Mouse (Mus musculus) neural tube, embryonic 11.5 days (tissue): ENCODE results near the gene Gm16503. TPM values are rescaled to one million over a fixed set of nuclear protein-coding genes. Genes with fewer than 3 reads are reported as not detected.
"Not testable (repeated sequence)": the region's sequence is repeated elsewhere in the genome, so short reads cannot be mapped to it uniquely, and the experiment has no call there.

Experiments used
- ATAC-seq: fragments of 200-750 bp; cut with Nextera tagmentation; 2 replicates; pipeline ENCODE4 v1.8.0; 2017; ENCODE audit warnings: moderate number of reproducible peaks, mild to moderate bottlenecking, moderate TSS enrichment, moderate library complexity; ENCODE audit not compliant: insufficient read depth, low FRiP score, low TSS enrichment
- DNase-seq: peaks from one replicate; pipeline ENCODE4 v3.0.0-alpha.2; 2015; ENCODE audit warnings: low spot score
- H3K27ac ChIP-seq: fragments of 300-500 bp; sonication (generic); 2 replicates; pipeline ENCODE4 v1.5.1; 2014; ENCODE audit warnings: low read depth, mild to moderate bottlenecking, low read length
- H3K27me3 ChIP-seq: fragments of 300-500 bp; sonication (generic); 2 replicates; pipeline ENCODE4 v1.6.1; 2014; ENCODE audit warnings: mild to moderate bottlenecking, low read length, mixed read lengths; ENCODE audit not compliant: control insufficient read depth, insufficient read depth
- H3K36me3 ChIP-seq: fragments of 300-500 bp; sonication (generic); 2 replicates; pipeline ENCODE4 v1.6.1; 2014; ENCODE audit warnings: mild to moderate bottlenecking, low read length, moderate library complexity, mixed read lengths; ENCODE audit not compliant: control insufficient read depth, insufficient read depth
- H3K4me1 ChIP-seq: fragments of 300-500 bp; sonication (generic); 2 replicates; pipeline ENCODE4 v1.6.1; 2014; ENCODE audit warnings: low read length, mixed read lengths; ENCODE audit not compliant: control insufficient read depth, insufficient read depth
- H3K4me2 ChIP-seq: fragments of 300-500 bp; sonication (generic); 2 replicates; pipeline ENCODE4 v1.6.1; 2014; ENCODE audit warnings: low read depth, mild to moderate bottlenecking, moderate library complexity
- H3K4me3 ChIP-seq: fragments of 300-500 bp; sonication (generic); 2 replicates; pipeline ENCODE4 v1.5.1; 2014; ENCODE audit warnings: low read depth, low read length
- H3K9ac ChIP-seq: fragments of 300-500 bp; sonication (generic); 2 replicates; pipeline ENCODE4 v1.6.1; 2014; ENCODE audit warnings: mild to moderate bottlenecking, low read length
- H3K9me3 ChIP-seq: fragments of 300-500 bp; sonication (generic); 2 replicates; pipeline ENCODE4 v1.6.1; 2016; ENCODE audit warnings: low read length; ENCODE audit not compliant: control insufficient read depth
- WGBS: fragments of 180-500 bp; shearing (Covaris S2); extraction: QIAGEN DNeasy Blood & Tissue Kit; methylation state at CpG from one replicate; pipeline ENCODE4 v1.1.7; 2014; 5-methylcytosine and 5-hydroxymethylcytosine counted together
- polyA plus RNA-seq: library from polyadenylated mRNA; unstranded; fragments of >200 nt; fragmentation: Nextera tagmentation; extraction: Ambion mirVana; gene quantifications from 2 replicates; pipeline ENCODE4 v1.2.1, GENCODE M21; 2014

The Gm16503 gene
- polyA plus RNA-seq, 1 experiment from 2014 or later, result 0.16 TPM

- Histone ChIP-seq H3K36me3 (no peaks in the 10 kb centered on the region), H3K4me1 (no peaks in the 10 kb centered on the region), H3K9me3 (peaks cover 8% of the 10 kb centered on the region), H3K27ac (no peak overlapping the region), H3K4me3 (no peak overlapping the region), H3K9ac (no peak overlapping the region), H3K4me2 (no peak overlapping the region), H3K27me3 (no peaks in the 10 kb centered on the region)
- WGBS, result 91% methylated on average over 2 of the region's 2 CpGs
- ATAC-seq (0 out of 2 replicates have a peak, but pooled peaks have one; percentile 27), DNase-seq (no peak)
Measured at GRCm38 (mm10) chr4:147537702-147538101, 2.3 kb upstream of the Gm16503 start.

DNA sequence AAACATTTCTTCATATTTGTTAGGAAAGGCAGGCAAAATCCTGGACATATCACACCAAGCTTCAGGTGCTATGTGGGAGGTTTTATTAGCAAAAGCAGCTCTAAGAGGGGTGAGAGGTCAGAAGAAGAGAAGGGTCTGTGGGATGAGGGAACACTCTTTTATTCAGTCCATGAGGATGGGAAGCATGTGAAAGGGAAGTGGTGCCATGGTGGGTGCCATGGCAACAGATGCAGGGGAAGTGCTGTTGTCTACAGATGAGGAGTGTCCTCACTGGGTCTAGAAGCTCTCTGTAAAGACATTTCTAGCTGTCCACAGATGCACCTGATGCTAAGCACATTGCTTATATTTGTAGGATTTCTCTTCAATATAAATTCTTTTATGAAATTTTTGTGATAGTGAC, 1.1 kb downstream of the Gm16503 start:
- Histone ChIP-seq H3K4me1 (no peaks in the 10 kb centered on the region), H3K9ac (no peak overlapping the region), H3K27ac (no peak overlapping the region), H3K36me3 (no peaks in the 10 kb centered on the region), H3K4me2 (no peak overlapping the region), H3K9me3 (peaks cover 4% of the 10 kb centered on the region), H3K27me3 (no peaks in the 10 kb centered on the region), H3K4me3 (no peak overlapping the region)
- no peak for DNase-seq
- ATAC-seq, result no peak

GRCm38 (mm10) chr4:147553071-147553470, 13.1 kb downstream of the Gm16503 start, which contains the start of gene Zfp985:
Gene Zfp985, plus strand, starts transcription at chr4:147553277.
- not testable (repeated sequence) for H3K4me3 ChIP-seq, H3K9ac ChIP-seq, H3K4me1 ChIP-seq, H3K27me3 ChIP-seq, H3K27ac ChIP-seq, H3K36me3 ChIP-seq, DNase-seq, H3K9me3 ChIP-seq, ATAC-seq, H3K4me2 ChIP-seq
- WGBS, result 76% methylated on average over 5 of the region's 5 CpGs

DNA sequence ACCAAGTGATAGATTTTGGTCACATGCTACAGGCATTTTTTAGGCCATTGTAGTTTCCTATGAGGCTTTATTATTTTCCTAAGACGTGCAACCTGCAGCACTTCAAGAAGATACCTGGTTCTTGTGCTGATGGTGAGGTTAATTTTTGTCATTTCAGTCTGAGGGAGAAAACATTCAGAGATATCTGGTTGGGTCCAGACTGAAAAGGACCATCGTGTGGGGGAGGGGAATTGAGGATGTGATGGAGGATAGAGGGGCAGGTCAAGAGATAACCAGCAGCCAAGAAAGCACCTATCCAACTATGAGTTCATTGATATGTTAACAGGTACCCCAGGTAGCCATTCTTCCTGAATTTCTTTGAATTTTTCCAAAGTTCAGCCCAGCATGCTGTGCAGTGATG, 14.3 kb downstream of the Gm16503 start:
- H3K4me1 ChIP-seq, ATAC-seq, H3K27ac ChIP-seq, H3K36me3 ChIP-seq, H3K4me2 ChIP-seq, H3K4me3 ChIP-seq, H3K9ac ChIP-seq, H3K9me3 ChIP-seq, H3K27me3 ChIP-seq, DNase-seq: not testable (repeated sequence)
- WGBS, result 80% methylated on average over 2 of the region's 2 CpGs

DNA sequence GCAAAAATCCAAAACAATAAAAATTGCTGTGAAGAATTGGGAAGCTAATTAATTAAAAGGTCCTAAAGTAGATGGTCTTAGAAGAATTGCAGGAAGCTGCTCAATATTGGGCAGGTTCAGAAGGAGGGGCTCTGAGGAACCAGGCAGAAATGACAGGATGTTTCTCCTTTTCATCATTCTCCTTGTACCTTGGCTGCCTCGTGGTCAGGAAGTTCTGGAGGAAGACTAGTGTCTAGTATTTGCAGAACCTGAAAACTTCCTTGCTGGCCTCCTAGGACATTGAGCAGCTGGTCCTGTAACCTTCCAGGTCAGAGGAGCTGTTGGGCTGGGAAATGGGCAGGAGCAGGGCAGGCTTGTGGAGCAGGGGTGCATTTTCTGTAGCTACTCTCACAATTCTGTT, 16.9 kb downstream of the Gm16503 start:
- H3K27ac ChIP-seq, H3K27me3 ChIP-seq, H3K9ac ChIP-seq, H3K4me2 ChIP-seq, H3K4me1 ChIP-seq, H3K9me3 ChIP-seq, H3K36me3 ChIP-seq, H3K4me3 ChIP-seq, DNase-seq, ATAC-seq: not testable (repeated sequence)
- WGBS, result 73% methylated on average over 1 of the region's 1 CpGs

DNA sequence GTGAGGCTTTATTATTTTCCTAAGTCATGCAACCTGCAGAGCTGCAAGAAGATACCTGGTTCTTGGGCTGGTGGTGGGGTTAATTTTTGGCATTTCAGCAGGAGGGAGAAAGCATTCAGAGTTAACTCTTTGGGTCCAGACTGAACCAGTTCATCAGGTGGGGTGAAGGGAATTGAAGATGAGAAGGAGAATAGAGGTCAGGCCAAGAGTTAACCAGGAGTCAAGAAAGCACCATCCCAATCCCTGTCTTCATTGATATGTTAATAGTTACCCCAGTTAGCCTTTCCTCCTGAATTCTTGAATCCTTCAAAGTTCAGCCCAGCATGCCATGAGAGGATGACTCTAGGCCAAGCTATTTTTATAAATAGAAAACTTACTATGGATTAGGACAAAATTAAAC, 18.0 kb downstream of the Gm16503 start:
- not testable (repeated sequence) for H3K27me3 ChIP-seq, H3K36me3 ChIP-seq, H3K4me3 ChIP-seq, H3K9ac ChIP-seq, H3K4me2 ChIP-seq, H3K27ac ChIP-seq, H3K4me1 ChIP-seq, H3K9me3 ChIP-seq, DNase-seq, ATAC-seq

GRCm38 (mm10) chr4:147559096-147559495, 19.1 kb downstream of the Gm16503 start:
- H3K27ac ChIP-seq, H3K9ac ChIP-seq, DNase-seq, ATAC-seq, H3K27me3 ChIP-seq, H3K9me3 ChIP-seq, H3K4me3 ChIP-seq, H3K4me1 ChIP-seq, H3K36me3 ChIP-seq, H3K4me2 ChIP-seq: not testable (repeated sequence)
- WGBS, result 70% methylated on average over 1 of the region's 1 CpGs

GRCm38 (mm10) chr4:147565426-147566220, 25.6 kb downstream of the Gm16503 start:
- H3K4me1 ChIP-seq, result no peaks in the 10 kb centered on the region
- no peak overlapping the region for H3K27ac ChIP-seq
- no peak for DNase-seq
- no peak overlapping the region for H3K4me3 ChIP-seq
- H3K36me3 ChIP-seq, result no peaks in the 10 kb centered on the region
- 72% methylated on average over 6 of the region's 6 CpGs for WGBS
- H3K27me3 ChIP-seq, result no peaks in the 10 kb centered on the region
- no peak overlapping the region for H3K9ac ChIP-seq
- 0 out of 2 replicates have a peak, but pooled peaks have one; percentile 23 for ATAC-seq
- H3K9me3 ChIP-seq, result no peaks in the 10 kb centered on the region
- H3K4me2 ChIP-seq, result no peak overlapping the region

GRCm38 (mm10) chr4:147571156-147571555, 31.1 kb downstream of the Gm16503 start:
- not testable (repeated sequence) for DNase-seq, H3K36me3 ChIP-seq, H3K27ac ChIP-seq, H3K4me3 ChIP-seq, H3K4me1 ChIP-seq, H3K9me3 ChIP-seq, H3K9ac ChIP-seq, H3K27me3 ChIP-seq, H3K4me2 ChIP-seq
- 0 out of 2 replicates have a peak, but pooled peaks have one; percentile 27 for ATAC-seq
- 87% methylated on average over 8 of the region's 8 CpGs for WGBS
